Mouse (Mus musculus) liver, postnatal 0 days (tissue): ENCODE data around the gene Chst11.

ENCODE experiments used
- CTCF ChIP-seq: sonication (generic); IDR thresholded peaks from 2 replicates; pipeline ENCODE4 v1.5.1; 2016; ENCODE audit warnings: antibody characterized with exemption, low read depth
- EP300 ChIP-seq: IDR thresholded peaks from 2 replicates; pipeline ENCODE4 v1.6.1; 2016; ENCODE audit warnings: antibody characterized with exemption, low read depth, mild to moderate bottlenecking

- TF ChIP-seq CTCF (no peak), EP300 (no peak)
Observed at GRCm38 (mm10) chr10:83003899-83004298, 18.6 kb downstream of the Chst11 start.
